Mouse (Mus musculus): ENCODE data around the gene Gm11172.
A peak's percentile ranks its signal among the peaks of the same experiment; 100 is the strongest.

The Gm11172 gene

GRCm38 (mm10) chr16:10812865-10813371 is at the start of gene Gm11172:
TSS of gene Gm11172 (plus strand) at chr16:10812915.
- DNase-seq: peak; percentile 39

- no peak for DNase-seq
Observed at GRCm38 (mm10) chr16:10763540-10764264, 49.0 kb upstream of the Gm11172 start.

GRCm38 (mm10) chr16:10764323-10764722 is 48.4 kb upstream of the Gm11172 start:
- DNase-seq: no peak

DNA sequence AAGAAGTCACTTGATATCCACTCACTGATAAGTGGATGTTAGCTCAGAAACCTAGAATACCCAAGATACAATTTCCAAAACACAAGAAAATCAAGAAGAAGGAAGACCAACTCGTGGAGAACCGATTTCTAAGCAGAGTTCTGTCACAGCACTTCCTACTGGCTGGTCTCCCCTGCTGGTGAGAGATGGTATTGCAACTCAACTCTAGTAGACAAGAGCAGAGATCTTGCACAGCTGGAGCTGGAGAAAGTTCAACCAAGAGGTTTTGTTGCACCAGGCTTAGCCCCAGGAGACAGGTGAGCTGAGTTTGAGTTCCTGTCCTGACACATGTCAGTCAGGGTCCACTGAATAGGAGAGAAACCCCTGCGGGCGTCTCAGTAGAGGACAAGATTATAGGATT is 45.6 kb upstream of the Gm11172 start:
- peak; percentile 93 for DNase-seq

GRCm38 (mm10) chr16:10768821-10769220 is 43.9 kb upstream of the Gm11172 start:
- peak; percentile 43 for DNase-seq

- peak; percentile 83 for DNase-seq
Observed at GRCm38 (mm10) chr16:10769661-10770060, 43.1 kb upstream of the Gm11172 start.

GRCm38 (mm10) chr16:10770531-10771325 is 42.0 kb upstream of the Gm11172 start:
- peak; percentile 55 for DNase-seq

GRCm38 (mm10) chr16:10771769-10772510 is 40.8 kb upstream of the Gm11172 start:
- DNase-seq: peak; percentile 83

DNA sequence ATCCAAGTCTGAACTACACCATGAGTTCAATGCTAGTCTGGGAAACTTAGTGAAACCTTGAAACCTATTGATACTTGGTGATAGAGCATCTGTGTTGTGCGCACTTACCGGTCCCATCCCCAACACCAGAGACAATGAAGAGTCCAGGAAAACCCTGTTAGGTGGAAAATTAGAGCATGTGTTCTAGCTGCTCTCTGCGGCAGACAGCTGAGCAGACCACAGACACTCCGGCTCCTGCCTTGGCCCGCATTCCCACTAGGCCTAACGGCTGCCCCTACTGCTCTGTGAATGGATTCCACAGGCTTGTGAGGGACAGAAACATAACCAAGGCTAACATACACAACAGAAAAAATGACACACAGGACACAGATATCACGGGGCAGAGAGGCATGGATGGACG is 39.2 kb upstream of the Gm11172 start:
- DNase-seq: no peak

- DNase-seq: no peak
Observed at GRCm38 (mm10) chr16:10774726-10775125, 38.0 kb upstream of the Gm11172 start.

DNA sequence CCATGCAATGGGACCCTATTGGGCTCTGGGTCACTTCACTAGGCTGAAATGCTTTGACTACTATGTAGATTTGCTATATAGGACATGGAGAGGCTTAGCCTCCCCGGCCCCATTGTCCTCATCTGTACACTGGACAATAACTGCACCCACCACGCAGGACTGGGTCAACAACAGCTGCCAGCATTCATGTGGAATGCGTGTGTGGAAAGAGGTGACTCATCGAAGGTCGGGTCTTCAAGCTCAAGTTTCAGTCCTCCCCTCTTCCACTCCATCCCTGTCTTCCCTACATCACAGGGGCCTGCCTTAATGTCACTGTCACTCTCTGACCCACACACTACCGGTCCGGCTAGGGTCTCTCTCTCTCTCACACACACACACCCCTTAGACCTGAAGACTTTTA is 36.4 kb upstream of the Gm11172 start:
- no peak for DNase-seq

DNA sequence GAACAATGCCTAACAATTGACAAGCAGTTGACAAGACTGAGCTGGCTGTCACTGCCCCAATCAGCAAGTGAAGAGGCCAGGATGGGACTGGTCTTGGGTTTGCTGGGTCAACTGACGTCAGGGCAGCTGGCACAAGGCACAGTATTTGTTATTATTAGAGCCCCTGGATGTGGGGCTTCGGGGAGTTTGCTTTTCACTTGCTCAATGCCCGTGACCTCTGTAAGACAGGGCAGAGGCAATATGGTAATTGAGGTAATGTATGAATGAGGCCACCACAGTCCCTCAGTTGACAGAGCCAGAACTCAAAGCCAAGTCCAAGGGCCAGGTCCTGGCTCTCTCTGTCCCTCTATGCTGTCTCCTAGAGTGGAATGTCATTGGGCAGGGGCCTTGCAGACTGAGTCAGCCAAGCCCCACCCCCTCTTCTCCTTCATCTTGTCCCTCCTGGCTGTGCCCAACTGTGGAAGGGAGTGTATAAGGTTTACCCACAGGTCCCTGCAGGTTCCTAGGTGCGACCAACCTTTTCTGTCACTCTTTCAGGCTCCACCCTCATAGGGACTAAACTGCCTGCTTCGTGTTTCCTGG is 35.0 kb upstream of the Gm11172 start:
- DNase-seq: no peak

- peak; percentile 45 for DNase-seq
Observed at GRCm38 (mm10) chr16:10780631-10781120, 32.0 kb upstream of the Gm11172 start.

DNA sequence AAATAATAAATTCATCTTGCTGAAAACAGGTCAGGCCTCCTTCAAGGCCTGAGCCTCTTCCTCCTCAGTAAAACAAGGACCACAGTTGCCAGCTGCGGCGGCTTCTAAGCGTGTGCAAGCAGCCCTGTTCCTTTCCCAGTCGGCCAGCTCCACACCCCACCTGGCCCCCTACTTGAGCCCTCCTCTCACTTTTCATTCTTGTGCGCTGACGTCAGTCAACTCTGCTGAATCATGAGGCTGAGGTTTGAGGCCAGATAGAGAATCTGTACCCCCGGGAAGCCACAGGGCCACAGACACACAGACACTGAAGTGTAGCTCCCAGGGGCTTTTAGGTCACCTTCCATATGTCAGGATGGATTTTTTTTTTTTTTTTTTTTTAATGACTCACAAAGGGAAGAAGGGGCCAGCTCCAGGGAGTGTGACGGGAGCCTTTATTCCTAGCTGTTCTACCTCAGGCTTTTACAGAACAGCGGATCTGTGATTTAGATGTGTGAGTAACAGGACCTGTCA is 30.8 kb upstream of the Gm11172 start:
- DNase-seq: peak; percentile 76

- peak; percentile 47 for DNase-seq
Observed at GRCm38 (mm10) chr16:10782377-10783151, 30.2 kb upstream of the Gm11172 start.

DNA sequence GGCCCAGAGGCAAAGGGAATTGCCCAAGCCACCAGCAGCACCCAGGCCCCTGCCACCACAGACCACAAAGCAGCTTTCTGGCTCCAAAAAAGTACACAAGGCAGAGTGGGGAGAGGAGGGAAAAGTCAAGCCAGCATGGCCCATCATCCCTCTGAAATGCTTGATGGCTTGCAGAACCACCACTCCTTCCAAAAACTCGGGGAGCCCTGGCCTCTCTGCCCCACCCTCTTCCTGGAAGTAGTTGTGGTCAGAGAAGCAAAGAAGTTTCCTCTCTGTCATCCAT is 29.6 kb upstream of the Gm11172 start:
- DNase-seq: peak; percentile 45

- no peak for DNase-seq
Observed at GRCm38 (mm10) chr16:10783451-10783850, 29.3 kb upstream of the Gm11172 start.

DNA sequence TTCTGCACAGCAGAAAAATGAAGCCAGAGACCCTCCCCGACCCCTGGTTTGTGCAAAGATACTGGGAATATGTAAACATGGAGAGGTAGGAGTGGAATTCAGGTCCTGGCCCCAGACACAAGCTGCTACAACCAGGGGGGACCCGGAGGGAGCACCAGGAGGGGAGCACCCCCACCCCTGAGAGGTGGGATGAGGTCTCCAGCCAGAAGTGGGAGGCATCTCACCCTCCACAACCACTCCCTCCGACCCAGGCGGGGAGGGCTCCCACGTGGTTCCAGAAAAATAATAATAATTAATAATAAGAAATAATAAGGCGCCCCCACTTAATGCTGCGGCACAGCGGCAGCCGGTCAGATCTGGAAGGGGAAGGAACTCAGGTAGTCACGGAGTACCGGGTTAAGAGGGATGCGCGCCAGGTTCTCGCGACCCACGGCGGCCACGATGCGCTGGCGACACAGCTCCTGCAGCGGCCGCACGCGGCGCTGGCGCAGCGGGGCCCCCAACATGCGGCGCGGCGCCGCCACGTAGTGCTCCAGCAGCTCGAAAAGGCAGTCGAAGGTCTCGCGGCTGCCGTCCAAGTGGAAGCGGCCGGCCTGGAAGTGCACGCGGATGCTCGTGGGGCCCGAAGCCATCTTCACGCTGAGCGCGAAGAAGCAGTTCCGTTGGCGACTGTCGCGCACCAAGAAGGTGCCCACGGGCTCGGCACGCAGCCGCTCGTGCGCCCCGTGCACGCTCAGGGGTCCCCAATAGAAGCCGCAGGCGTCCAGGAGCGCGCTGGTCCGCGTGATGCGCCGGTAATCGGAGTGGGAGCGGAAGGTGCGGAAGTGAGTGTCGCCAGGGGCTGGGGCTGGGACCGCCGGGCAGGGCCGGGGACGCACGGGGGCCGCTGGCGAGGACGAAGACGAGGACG is 28.6 kb upstream of the Gm11172 start:
- DNase-seq: peak; percentile 67

GRCm38 (mm10) chr16:10784793-10785370 is 27.8 kb upstream of the Gm11172 start:
- DNase-seq: peak; percentile 99
